Mouse (Mus musculus): ENCODE measurements around the gene Tmsb15b2.
"Not testable (repeated sequence)": the region's sequence is repeated elsewhere in the genome, so short reads cannot be mapped to it uniquely, and the experiment has no call there.

Tmsb15b2 gene

DNA sequence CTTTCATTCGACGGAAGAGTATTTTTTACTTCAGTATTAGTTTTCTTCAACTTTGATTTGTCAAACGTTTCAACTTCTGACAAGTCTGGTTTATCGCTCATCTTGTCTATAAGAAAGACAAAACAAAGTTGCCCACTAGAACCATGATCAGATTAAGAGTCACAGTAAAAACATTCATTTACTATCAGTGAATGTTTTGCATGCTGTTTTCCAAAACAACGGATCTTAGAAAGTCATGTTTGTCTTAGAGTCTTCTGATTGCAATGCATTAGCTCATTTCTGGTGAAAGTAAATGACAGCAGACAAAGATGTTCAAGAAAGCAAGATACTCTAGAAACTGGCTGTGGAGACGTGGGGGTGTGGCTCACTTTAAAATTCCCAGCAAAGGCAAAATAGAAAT, at the start of gene Tmsb15b2:
Tmsb15b2 (minus strand) TSS at position 101 of the 400 bp plus-strand sequence.
- in situ Hi-C loops (cut with MboI; ENCODE audit: low pct_unique_long_range_greater_than_20kb in 1 of 2, low sequenced_read_pairs in 2 of 2, unreplicated experiment in 1 of 2), result not testable (repeated sequence)

DNA sequence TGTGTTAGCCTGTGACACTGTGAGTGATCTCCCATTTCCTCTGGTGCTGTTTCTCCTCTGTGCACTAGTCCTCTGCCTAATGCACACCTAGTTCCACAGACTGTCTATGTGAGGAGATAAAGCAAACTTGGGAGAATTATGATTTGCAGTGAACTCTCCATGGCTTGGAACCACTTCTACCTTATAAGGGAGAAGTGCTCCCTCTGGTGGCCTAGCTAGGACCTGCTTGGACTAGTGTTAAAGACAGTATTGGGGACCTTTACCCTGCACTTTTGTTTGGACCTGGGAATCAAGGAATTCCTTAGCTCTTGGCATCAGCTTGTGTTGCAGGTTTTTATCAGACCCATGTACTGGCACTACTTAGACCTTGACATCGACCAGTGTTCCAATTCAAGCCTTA, 44.0 kb upstream of the Tmsb15b2 start:
- in situ Hi-C loops (cut with MboI; ENCODE audit: low pct_unique_long_range_greater_than_20kb in 1 of 2, low sequenced_read_pairs in 2 of 2, unreplicated experiment in 1 of 2), result loop anchor here in 1 of 2 experiments (5.0 kb wide), 1 partner anchor 48 kb away; no protein-coding TSS in a partner anchor

DNA sequence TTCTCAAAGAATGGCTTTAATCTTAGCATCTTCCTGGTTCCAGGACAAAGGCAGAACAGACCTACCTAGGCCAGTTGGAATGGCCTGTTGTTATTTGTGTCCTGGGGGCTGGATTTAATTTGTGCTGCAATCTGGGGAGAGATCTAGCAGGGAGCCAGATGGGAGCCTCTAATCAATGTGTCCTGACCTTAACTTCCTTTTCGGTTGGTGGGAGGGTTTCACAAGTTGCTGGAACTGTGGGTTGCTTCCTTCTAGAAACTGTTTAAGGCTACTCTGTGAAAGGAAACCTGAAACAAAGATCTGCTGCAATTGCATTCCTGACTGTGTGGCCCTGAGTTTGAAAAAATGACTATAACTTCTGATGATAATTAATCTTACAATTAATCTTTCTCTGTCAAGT, 42.4 kb upstream of the Tmsb15b2 start:
- in situ Hi-C loops (cut with MboI; ENCODE audit: low pct_unique_long_range_greater_than_20kb in 1 of 2, low sequenced_read_pairs in 2 of 2, unreplicated experiment in 1 of 2), result loop anchor here in 1 of 2 experiments (5.0 kb wide), 1 partner anchor 50 kb away; no protein-coding TSS in a partner anchor

DNA sequence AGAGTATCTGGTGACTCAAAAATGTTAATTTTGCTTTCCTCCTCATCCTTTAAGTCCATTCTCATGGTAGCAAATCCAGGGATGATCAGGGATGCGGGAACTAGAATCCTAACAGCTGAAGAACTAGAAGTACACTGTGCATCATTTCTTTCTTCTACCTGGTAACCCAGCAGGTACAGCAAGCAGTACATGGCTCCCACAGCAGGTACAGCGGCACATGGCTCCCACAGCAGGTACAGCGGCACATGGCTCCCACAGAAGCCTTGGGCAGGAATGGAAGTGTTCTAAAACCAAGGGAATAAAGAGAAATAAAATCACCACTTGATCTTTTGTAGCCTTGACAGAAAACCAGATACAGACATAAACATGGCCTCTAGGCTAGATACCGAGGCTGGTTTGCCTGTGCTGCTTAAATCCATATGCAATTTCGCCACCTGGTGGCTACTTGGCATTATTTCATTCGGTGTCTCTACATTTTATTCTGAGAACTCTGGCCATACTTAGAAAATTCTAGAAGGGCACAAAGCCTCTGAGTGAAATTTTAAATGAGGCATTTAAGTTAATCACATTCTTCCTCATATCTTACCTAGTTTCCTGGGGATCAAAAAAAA, 39.9 kb upstream of the Tmsb15b2 start:
- in situ Hi-C loops (cut with MboI; ENCODE audit: low pct_unique_long_range_greater_than_20kb in 1 of 2, low sequenced_read_pairs in 2 of 2, unreplicated experiment in 1 of 2), result loop anchor here in 1 of 2 experiments (5.0 kb wide), 1 partner anchor 52 kb away; no protein-coding TSS in a partner anchor

DNA sequence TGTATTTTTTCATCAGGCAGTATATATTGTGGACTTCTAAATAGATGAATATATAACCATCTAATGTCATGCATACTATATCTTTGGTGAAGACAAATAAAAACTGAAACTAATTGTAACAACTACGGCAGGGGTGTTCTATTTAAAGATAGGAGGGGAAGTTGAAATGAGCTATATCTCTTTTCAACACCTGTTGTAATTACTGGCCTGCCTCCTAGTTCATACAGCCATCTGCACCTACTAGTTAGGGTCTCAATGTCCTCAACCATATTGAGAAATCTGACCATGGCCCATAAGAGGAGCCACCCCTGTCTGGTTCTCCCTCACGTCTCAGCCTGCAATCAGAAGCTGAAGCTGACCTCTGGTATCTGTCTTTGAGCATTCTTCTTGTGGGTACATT, 21.0 kb upstream of the Tmsb15b2 start:
- in situ Hi-C loops (cut with MboI; ENCODE audit: low pct_unique_long_range_greater_than_20kb in 1 of 2, low sequenced_read_pairs in 2 of 2, unreplicated experiment in 1 of 2), result no loop called here

DNA sequence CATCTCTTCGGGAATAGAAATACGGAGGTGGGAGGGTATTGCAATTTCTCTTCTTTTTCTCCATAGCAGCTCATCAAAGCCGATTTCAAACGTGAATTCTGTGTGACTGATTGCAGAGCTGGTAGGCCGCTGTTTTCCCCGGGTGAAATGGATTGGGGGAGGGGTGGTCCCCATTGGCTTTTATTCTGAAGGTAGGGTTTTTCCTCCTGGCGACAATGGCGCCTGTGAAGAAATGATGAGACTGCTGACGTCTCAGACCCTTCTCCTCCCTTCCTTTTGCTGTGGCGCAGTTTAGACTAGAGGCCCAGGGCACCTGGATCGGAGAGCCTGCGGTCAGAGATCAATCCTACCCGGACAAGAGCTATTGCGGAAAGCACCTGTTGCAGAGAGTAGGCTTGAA, 18.3 kb upstream of the Tmsb15b2 start:
- in situ Hi-C loops (cut with MboI; ENCODE audit: low pct_unique_long_range_greater_than_20kb in 1 of 2, low sequenced_read_pairs in 2 of 2, unreplicated experiment in 1 of 2), result no loop called here

DNA sequence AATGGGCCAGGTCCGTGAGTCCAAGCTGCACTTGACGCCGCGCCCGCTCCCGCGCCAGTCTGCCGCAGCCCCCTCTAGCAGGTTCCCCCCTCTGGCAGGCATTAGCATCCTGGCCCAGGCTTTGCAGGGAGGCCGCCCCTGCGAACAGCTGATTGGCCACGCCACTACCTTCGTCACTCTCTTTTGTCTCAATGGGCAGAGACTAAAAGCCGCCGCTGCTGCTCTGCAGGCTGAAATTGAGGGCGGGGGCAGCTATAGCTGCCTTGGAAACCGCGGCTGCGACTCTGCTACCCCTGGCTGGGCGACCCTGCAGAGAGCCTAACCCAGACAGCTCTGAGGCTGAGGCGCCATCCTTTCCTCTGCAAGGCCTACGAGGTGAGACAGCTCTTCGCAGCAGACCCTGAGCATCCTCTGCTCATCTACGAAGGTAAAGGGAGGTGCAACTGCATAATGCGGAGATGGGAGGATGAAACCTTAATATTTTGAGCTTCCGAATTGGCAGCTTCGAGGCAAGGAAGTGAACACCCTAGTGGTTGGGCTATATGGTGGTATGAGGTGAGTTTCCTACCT, 17.8 kb upstream of the Tmsb15b2 start, which contains the start of gene Zcchc18:
Zcchc18 (plus strand) TSS at position 178 of the 570 bp plus-strand sequence.
- in situ Hi-C loops (cut with MboI; ENCODE audit: low pct_unique_long_range_greater_than_20kb in 1 of 2, low sequenced_read_pairs in 2 of 2, unreplicated experiment in 1 of 2), result no loop called here

DNA sequence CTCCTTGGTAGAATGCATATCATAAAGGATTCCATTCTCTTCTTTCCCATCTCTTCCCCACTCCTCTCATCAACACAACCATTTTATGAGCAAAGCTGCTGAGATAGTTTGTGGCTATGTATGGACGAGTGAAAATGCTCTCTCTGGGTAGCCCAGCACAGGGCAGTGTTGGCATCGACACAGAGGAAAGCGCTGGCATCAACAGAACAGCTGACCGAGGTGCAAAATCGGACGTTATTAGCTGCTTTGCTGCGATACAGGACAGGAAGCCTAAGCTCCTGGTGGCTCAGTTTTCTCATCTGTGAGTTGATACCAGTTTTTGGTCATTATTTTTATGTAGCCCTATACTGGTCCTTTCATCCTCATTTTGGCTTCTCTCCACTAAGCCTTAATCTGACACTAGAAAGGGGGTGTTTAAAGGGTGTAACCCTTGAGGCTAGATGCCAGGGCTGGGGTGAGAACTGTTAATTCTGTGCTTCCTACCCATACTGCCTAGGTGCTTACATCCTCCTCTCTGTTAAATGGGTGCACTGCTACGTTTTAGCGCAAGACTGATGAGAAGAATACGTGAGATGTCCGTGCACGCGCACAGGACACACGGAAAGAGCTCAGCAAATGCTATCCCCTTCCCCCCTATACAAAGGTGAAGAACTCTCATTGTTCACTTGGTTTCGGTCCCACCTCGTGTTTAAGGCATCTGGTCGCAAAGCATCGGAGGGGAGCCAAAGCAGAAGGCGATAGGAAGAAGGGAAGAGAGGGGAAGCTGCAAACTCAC, 17.1 kb upstream of the Tmsb15b2 start:
- in situ Hi-C loops (cut with MboI; ENCODE audit: low pct_unique_long_range_greater_than_20kb in 1 of 2, low sequenced_read_pairs in 2 of 2, unreplicated experiment in 1 of 2), result no loop called here

DNA sequence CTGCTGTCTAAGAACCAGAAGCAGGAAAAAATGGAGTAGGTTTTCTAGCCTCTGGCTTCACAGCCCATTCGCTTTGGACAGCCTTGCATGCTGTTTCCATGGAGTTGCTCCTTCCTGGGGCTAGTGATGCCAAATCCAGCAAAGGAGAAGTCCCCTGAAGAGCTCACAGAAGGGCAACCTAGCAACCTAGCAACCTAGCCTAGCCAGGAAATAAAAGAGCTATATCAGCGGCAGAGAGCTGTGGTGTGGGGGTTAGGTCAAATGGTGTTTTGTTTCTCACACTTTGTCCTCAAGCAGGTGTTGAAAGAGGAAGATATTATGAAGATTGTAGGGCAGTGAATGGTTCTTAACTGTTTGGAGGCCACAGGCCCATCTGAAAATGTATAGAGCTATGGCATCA, 16.0 kb upstream of the Tmsb15b2 start:
- in situ Hi-C loops (cut with MboI; ENCODE audit: low pct_unique_long_range_greater_than_20kb in 1 of 2, low sequenced_read_pairs in 2 of 2, unreplicated experiment in 1 of 2), result no loop called here

DNA sequence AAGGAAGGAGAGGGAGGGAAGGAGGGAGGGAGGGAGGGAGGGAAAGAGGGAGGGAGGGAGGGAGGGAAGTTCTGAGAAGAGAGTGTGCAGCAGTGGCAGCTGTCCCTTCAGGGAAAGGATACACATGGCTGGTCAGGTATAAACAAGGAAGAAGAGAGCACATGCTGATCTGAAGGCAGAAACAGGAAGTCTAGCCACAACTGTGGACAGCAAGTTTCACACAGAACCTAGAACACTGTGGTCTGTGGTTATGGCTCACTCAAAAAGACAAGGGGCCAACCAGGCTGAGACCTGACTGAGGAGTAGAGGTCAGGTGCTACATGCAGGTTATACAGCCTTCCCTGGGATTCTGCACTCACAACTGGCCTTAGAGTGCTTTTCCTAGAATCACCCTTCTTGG, 10.7 kb upstream of the Tmsb15b2 start:
- in situ Hi-C loops (cut with MboI; ENCODE audit: low pct_unique_long_range_greater_than_20kb in 1 of 2, low sequenced_read_pairs in 2 of 2, unreplicated experiment in 1 of 2), result loop anchor here in 1 of 2 experiments (10.0 kb wide), 1 partner anchor 159 kb away; no protein-coding TSS in a partner anchor

DNA sequence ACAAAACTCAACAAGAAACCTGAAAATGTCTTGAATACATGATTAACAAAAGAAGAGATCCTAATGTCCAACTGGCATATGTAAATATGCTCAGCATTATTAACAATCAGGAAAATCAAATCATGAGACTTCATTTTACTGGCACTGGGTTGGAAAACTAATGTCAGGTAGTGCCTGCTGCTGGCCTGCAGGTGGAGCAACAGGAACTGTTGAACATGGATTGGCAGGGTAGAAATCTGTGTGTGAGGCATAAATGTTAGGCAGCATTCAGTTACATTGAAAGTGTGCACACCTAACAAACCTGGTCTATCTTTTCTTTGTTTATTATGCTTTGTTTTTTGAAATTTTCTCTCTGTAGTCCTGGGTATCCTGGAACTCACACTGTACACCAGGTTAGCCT, 3.3 kb upstream of the Tmsb15b2 start:
- in situ Hi-C loops (cut with MboI; ENCODE audit: low pct_unique_long_range_greater_than_20kb in 1 of 2, low sequenced_read_pairs in 2 of 2, unreplicated experiment in 1 of 2), result no loop called here

DNA sequence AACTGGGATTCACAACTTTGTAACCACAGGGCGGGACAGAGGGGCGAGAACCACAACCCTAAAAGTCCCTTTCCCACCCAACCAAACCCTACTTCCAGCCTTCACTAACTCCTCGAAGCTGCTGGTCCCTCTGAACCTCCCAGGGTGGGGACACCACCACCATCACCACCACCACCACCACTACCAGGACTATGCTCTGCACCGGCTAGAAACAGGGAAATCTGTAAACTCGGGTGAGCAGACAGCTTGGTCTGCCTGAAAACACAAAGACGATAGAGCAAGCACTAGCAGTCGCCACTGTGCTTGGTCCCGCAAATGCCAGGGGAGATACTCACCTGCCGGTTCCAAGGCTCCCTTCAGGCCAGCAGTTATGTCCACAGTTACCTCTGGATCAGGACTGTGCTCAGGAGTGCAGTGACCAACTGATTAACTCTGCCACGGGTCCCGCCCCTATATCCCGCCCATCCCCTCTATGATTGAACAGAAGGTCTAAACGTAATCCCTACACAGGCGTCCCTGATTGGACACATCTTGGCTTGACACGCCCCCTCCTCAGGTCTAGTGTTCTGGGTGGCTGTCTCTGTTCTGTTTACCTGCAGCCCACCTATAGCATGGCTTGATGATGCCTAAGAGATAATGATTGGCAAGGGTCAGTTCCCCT, 1.3 kb upstream of the Tmsb15b2 start, which contains the start of the genes Tmsb15l and Tmsb15b1:
Tmsb15l (minus strand) TSS at position 446 of the 661 bp plus-strand sequence.
Tmsb15b1 (minus strand) TSS at position 451 of the 661 bp plus-strand sequence.
- in situ Hi-C loops (cut with MboI; ENCODE audit: low pct_unique_long_range_greater_than_20kb in 1 of 2, low sequenced_read_pairs in 2 of 2, unreplicated experiment in 1 of 2), result no loop called here

DNA sequence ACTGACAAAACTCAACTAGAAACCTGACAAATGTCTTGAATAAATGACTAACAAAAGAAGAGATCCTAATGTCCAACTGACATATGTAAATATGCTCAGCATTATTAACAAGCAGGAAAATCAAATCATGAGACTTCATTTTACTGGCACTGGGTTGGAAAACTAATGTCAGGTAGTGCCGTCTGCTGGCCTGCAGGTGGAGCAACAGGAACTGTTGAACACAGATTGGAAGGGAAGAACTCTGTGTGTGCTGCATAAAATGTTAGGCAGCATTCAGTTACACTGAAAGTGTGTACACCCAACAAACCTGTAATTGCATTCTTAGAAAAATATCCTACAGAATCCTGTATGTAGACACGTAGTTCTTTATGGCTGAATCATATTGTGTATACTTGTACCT, 15.6 kb downstream of the Tmsb15b2 start:
- in situ Hi-C loops (cut with MboI; ENCODE audit: low pct_unique_long_range_greater_than_20kb in 1 of 2, low sequenced_read_pairs in 2 of 2, unreplicated experiment in 1 of 2), result no loop called here

DNA sequence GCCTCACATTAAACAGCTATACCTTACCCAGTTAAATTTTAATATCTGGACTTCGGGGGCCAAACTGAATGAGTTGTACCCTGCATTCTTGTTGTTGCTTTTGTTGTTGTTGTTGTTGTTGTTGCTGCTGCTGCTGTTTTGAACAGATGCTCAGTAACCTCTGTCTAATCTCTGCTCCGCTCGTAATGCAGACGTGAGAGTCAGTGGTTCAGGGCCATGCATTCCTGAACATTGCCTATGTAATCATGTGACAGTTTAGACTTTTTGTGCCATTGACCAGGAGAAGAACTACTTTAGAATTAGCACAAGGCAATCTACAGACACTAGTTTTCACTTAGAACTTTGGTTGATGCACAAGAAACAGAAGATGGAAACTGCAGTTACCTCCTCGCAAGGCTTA, 17.0 kb downstream of the Tmsb15b2 start:
- in situ Hi-C loops (cut with MboI; ENCODE audit: low pct_unique_long_range_greater_than_20kb in 1 of 2, low sequenced_read_pairs in 2 of 2, unreplicated experiment in 1 of 2), result not testable (repeated sequence)

DNA sequence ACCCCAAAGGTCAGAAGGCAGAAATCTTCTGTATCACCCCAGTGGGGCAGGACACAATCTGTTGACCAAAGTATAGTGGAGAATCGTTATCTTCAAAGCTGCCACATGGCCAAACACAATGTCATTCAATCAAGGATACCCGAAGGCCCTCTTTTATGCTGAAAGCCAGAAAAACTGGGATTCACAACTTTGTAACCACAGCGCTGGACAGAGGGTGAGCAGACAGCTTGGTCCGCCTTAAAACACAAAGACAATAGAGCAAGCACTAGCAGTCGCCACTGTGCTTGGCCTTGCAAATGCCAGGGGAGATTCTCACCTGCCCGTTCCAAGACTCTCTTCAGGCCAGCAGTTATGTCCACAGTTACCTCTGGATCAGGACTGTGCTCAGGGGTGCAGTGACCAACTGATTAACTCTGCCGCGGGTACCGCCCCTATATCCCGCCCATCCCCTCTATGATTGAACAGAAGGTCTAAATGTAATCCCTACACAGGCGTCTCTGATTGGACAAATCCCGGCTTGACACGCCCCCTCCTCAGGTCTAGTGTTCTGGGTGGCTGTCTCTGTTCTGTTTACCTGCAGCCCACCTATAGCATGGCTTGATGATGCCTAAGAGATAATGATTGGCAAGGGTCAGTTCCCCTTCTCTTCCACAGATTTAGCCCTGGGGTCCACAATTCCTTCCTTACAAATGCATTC, 17.6 kb downstream of the Tmsb15b2 start:
- in situ Hi-C loops (cut with MboI; ENCODE audit: low pct_unique_long_range_greater_than_20kb in 1 of 2, low sequenced_read_pairs in 2 of 2, unreplicated experiment in 1 of 2), result not testable (repeated sequence)

DNA sequence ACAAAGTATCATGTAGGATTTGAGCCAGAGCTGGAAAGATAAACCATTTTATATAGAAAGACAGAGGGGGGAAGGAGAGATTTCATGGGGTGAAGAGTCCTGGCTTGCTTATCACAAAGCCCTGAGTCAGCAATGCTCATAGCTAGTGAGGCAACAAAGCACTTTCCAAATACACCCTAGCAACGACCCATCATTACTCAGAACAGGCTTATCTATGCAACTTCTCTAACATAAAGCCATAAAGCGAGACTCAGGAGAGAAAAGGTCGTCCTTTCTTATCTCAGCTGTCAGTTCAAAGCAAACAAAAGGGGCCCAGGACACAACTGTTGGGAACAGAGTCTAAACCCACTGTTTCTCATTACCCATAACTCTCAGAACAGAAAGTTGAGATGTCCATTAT, 37.3 kb downstream of the Tmsb15b2 start:
- in situ Hi-C loops (cut with MboI; ENCODE audit: low pct_unique_long_range_greater_than_20kb in 1 of 2, low sequenced_read_pairs in 2 of 2, unreplicated experiment in 1 of 2), result no loop called here

DNA sequence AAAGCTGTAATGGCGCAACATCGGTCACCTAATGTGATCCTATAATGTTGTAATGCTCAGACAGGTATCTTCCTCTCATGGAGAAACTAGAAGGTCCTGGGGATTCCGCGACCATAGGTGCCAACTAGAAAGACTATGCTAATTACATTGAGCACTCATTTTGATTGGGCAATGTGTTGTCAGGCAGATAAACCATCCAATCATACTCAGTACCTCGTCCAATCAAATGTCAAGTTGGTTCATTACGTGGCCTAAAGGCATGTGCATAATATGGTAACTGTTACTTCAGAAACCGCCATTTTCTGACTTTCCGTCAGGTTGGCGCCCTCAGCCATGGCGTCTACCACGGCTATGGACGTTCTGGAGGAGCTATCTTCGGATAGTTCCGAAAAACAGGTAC, 48.3 kb downstream of the Tmsb15b2 start, which contains the start of gene H2bfm:
H2bfm (plus strand) TSS at position 295 of the 400 bp plus-strand sequence.
- in situ Hi-C loops (cut with MboI; ENCODE audit: low pct_unique_long_range_greater_than_20kb in 1 of 2, low sequenced_read_pairs in 2 of 2, unreplicated experiment in 1 of 2), result no loop called here

DNA sequence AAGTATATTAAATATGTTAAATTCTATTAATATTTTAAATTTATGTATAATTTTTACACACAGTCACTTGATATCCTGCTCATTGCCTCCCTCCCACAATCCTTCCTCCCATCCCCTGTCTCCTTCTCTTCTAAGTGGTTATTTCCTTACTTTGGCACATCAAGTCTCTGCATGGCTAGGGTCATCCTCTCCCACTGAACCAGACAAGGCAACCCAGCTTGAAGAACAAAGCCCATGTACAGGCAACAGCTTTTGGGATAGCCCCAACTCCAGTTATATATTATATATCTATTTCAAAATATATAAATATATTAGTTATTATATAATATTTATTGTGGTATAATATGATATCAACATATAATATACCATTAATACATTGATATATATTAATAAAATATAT, 49.4 kb downstream of the Tmsb15b2 start:
- in situ Hi-C loops (cut with MboI; ENCODE audit: low pct_unique_long_range_greater_than_20kb in 1 of 2, low sequenced_read_pairs in 2 of 2, unreplicated experiment in 1 of 2), result no loop called here

All from mouse embryonic stem cell (cell line).